Mouse (Mus musculus) cerebellum, postnatal 10 days (tissue): ENCODE measurements at regions not wholly inside any gene's neighbourhood (a gene's known extent, or its start where the extent isn't known, plus 50 kb on each side); places are given as distances from the start of the nearest gene placed in this dataset.

ENCODE experiments used
- DNase-seq, 2 experiments: peaks; one replicate each; pipeline ENCODE4 v3.0.0; 2021; ENCODE audit warnings: mixed read lengths in 2 of 2

- DNase-seq: no peak
Measured at GRCm38 (mm10) chr6:34246512-34246911, 69.6 kb upstream of the Slc35b4 start.

- DNase-seq: peak in 1 of 2 experiments; percentile 12
Measured at GRCm38 (mm10) chr6:34243001-34243400, 66.1 kb upstream of the Slc35b4 start.

GRCm38 (mm10) chr6:34242486-34242885, 65.6 kb upstream of the Slc35b4 start:
- DNase-seq: no peak

GRCm38 (mm10) chr6:34235132-34235531, 58.2 kb upstream of the Slc35b4 start:
- DNase-seq: no peak

GRCm38 (mm10) chr6:34234443-34235020, 57.6 kb upstream of the Slc35b4 start:
- DNase-seq: no peak

GRCm38 (mm10) chr6:34230768-34231381, 54.0 kb upstream of the Slc35b4 start:
- DNase-seq: peak; percentile 78 to 84

GRCm38 (mm10) chr6:34227131-34227530, 50.2 kb upstream of the Slc35b4 start:
- DNase-seq: peak in 1 of 2 experiments; percentile 6
